33 mouse cellular contexts compared by ENCODE assay signal in genomic region chrX:136043726-136044125, GRCm38 (mm10). TPM values are rescaled to one million over a fixed set of nuclear protein-coding genes. Genes with fewer than 3 reads are reported as not detected.
"Had no signal": no experiment of that assay in that cellular context is flagged by ENCODE, and none has a peak within 500 bp of the region (broad histone marks: within the 10 kb centered on the region; RNA-seq: fewer than 3 reads in every experiment).

No protein-coding gene starts in this region.

- DNase-seq: gastrocnemius, adult 2 months; gastrocnemius, postnatal 10 days; gastrocnemius, postnatal 25 days; heart, adult 18-20 months; heart, postnatal 10 days; heart, postnatal 4 days; kidney, adult 18-20 months; kidney, adult 8-10 months; kidney, postnatal 10 days; kidney, postnatal 25 days; kidney, postnatal 4 days; left cerebral cortex, postnatal 4 days; liver, embryonic 13.5 days had no signal

- H3K4me1 ChIP-seq: heart, embryonic 10.5 days; heart, embryonic 12.5 days; hindbrain, embryonic 10.5 days; hindbrain, embryonic 12.5 days; intestine, embryonic 15.5 days; limb, embryonic 13.5 days; limb, embryonic 15.5 days; liver, embryonic 13.5 days; liver, embryonic 15.5 days had no signal

- H3K27ac ChIP-seq: gastrocnemius, adult 2 months; heart, embryonic 10.5 days; hindbrain, embryonic 10.5 days; hindbrain, embryonic 12.5 days; hindbrain, embryonic 14.5 days; intestine, embryonic 15.5 days; layer of hippocampus, adult 2 months; left cerebral cortex, adult 2 months; limb, embryonic 13.5 days; limb, embryonic 15.5 days; liver, embryonic 13.5 days; liver, embryonic 15.5 days had no signal

- H3K4me3 ChIP-seq: gastrocnemius, adult 2 months; heart, embryonic 10.5 days; heart, embryonic 12.5 days; hindbrain, embryonic 10.5 days; hindbrain, embryonic 12.5 days; intestine, embryonic 15.5 days; layer of hippocampus, adult 2 months; left cerebral cortex, adult 2 months; limb, embryonic 13.5 days; limb, embryonic 15.5 days; liver, embryonic 13.5 days; liver, embryonic 15.5 days had no signal

RNA-seq across cellular contexts. Expression of gene Arxes1, which starts 10.6 kb away (rescaled TPM):
- total RNA-seq: granulocyte monocyte progenitor cell, adult 5-6 weeks had no signal
- polyA plus RNA-seq: inflammation-experienced regulatory T-cells, adult 6 months had no signal

RNA-seq across cellular contexts. Expression of gene Bex2, which starts 24.3 kb away (rescaled TPM):
- total RNA-seq: gastrocnemius, postnatal 25 days; heart, adult 18-20 months; heart, adult 8-10 months had no signal

RNA-seq across cellular contexts. Expression of gene Nxf3, which starts 41.3 kb away (rescaled TPM):
- total RNA-seq: gastrocnemius, adult 2 months; gastrocnemius, postnatal 10 days; gastrocnemius, postnatal 25 days; gastrocnemius, postnatal 4 days; granulocyte monocyte progenitor cell, adult 5-6 weeks; heart, adult 18-20 months; heart, postnatal 10 days; heart, postnatal 4 days; layer of hippocampus, postnatal 25 days; left cerebral cortex, adult 2 months; left cerebral cortex, postnatal 25 days had no signal
- polyA plus RNA-seq: hindbrain, embryonic 10.5 days; hindbrain, embryonic 12.5 days; hindbrain, embryonic 14.5 days; hindbrain, embryonic 16.5 days; inflammation-experienced regulatory T-cells, adult 6 months; intestine, embryonic 15.5 days; kidney, embryonic 14.5 days; kidney, embryonic 16.5 days; limb, embryonic 13.5 days; limb, embryonic 15.5 days had no signal
